Mouse (Mus musculus) effector memory CD4-positive, alpha-beta T cell, adult 7 months (primary cell): Measurements from ENCODE around the gene Sigmar1. TPM values are rescaled to one million over a fixed set of nuclear protein-coding genes. Genes with fewer than 3 reads are reported as not detected.

Experiments used
- polyA plus RNA-seq: library from polyadenylated mRNA; unstranded; fragments of 100-300 nt; shearing (Covaris generic); gene quantifications from one replicate; pipeline ENCODE4 v1.2.1, GENCODE M21; 2017

The Sigmar1 gene
- 23.5 TPM for polyA plus RNA-seq

GRCm38 (mm10) chr4:41755338-41756305 lies at the start of gene Sigmar1:
TSS of gene Sigmar1 (minus strand) at chr4:41756157.

GRCm38 (mm10) chr4:41774002-41774401 lies 18.0 kb upstream of the Sigmar1 start, which contains the start of gene Ccl27a:
TSS of gene Ccl27a (minus strand) at chr4:41774247.

GRCm38 (mm10) chr4:41754797-41755337 lies 1.1 kb downstream of the Sigmar1 start, which contains the start of gene Galt:
TSS of gene Galt (plus strand) at chr4:41755228.

GRCm38 (mm10) chr4:41731052-41731765 lies 24.7 kb downstream of the Sigmar1 start, which contains the start of gene Arid3c:
TSS of gene Arid3c (minus strand) at chr4:41731142.

GRCm38 (mm10) chr4:41722918-41723351 lies 33.0 kb downstream of the Sigmar1 start, which contains the start of gene Dctn3:
TSS of gene Dctn3 (minus strand) at chr4:41723170.

GRCm38 (mm10) chr4:41713197-41714067 lies 42.5 kb downstream of the Sigmar1 start, which contains the start of gene Rpp25l:
TSS of gene Rpp25l (minus strand) at chr4:41713534.

GRCm38 (mm10) chr4:41699783-41700182 lies 56.2 kb downstream of the Sigmar1 start, which contains the start of gene Il11ra1:
TSS of gene Il11ra1 (plus strand) at chr4:41699989.

GRCm38 (mm10) chr4:41696930-41697841 lies 58.8 kb downstream of the Sigmar1 start, which contains the start of gene Cntfr:
TSS of gene Cntfr (minus strand) at chr4:41697089.

Other genes with a start within 250 kb of the Sigmar1 start
- not detected for gene 1110017D15Rik, start 238.8 kb downstream of the Sigmar1 start, polyA plus RNA-seq
- 5.5 TPM for gene Fam219a, start 186.6 kb downstream of the Sigmar1 start, polyA plus RNA-seq
- gene Dnaic1, start 186.4 kb downstream of the Sigmar1 start, polyA plus RNA-seq = not detected
- 0.80 TPM for gene Enho, start 115.8 kb downstream of the Sigmar1 start, polyA plus RNA-seq
- gene Cntfr, start 59.1 kb downstream of the Sigmar1 start, polyA plus RNA-seq = not detected
- 6.0 TPM for gene Il11ra1, start 56.2 kb downstream of the Sigmar1 start, polyA plus RNA-seq
- gene Rpp25l, start 42.6 kb downstream of the Sigmar1 start, polyA plus RNA-seq = 22.3 TPM
- gene Dctn3, start 33.0 kb downstream of the Sigmar1 start, polyA plus RNA-seq = 118 TPM
- gene Arid3c, start 25.0 kb downstream of the Sigmar1 start, polyA plus RNA-seq = not detected
- gene Galt, start 929 bp downstream of the Sigmar1 start, polyA plus RNA-seq = 62.1 TPM
- gene Ccl27a, start 18.1 kb upstream of the Sigmar1 start, polyA plus RNA-seq = 7.6 TPM
- gene Gm21541, start 147.5 kb upstream of the Sigmar1 start, polyA plus RNA-seq = not detected
- gene Gm20878, start 185.4 kb upstream of the Sigmar1 start, polyA plus RNA-seq = 2.8 TPM
- gene Fam205a4, start 209.9 kb upstream of the Sigmar1 start, polyA plus RNA-seq = not detected